Mouse (Mus musculus) midbrain, embryonic 13.5 days (tissue): ENCODE measurements around the gene Lig3. TPM values are rescaled to one million over a fixed set of nuclear protein-coding genes. Genes with fewer than 3 reads are reported as not detected.

ENCODE experiments used
- ATAC-seq: fragments of 200-750 bp; cut with Nextera tagmentation; 2 replicates; pipeline ENCODE4 v1.8.0; 2017; ENCODE audit warnings: mild to moderate bottlenecking, moderate TSS enrichment, moderate library complexity
- H3K27ac ChIP-seq: fragments of 300-500 bp; sonication (generic); 2 replicates; pipeline ENCODE4 v1.5.1; 2015; ENCODE audit warnings: inconsistent platforms, mild to moderate bottlenecking, moderate library complexity
- H3K27me3 ChIP-seq: fragments of 300-500 bp; sonication (generic); 2 replicates; pipeline ENCODE4 v1.6.1; 2015; ENCODE audit warnings: mild to moderate bottlenecking, inconsistent platforms
- H3K36me3 ChIP-seq: fragments of 300-500 bp; sonication (generic); 2 replicates; pipeline ENCODE4 v1.6.1; 2015; ENCODE audit warnings: mild to moderate bottlenecking, inconsistent platforms
- H3K4me1 ChIP-seq: fragments of 300-500 bp; sonication (generic); replicated peaks from 2 replicates; pipeline ENCODE4 v1.6.1; 2015; ENCODE audit warnings: inconsistent platforms
- H3K4me2 ChIP-seq: fragments of 300-500 bp; sonication (generic); replicated peaks from 2 replicates; pipeline ENCODE4 v1.6.1; 2015; ENCODE audit warnings: moderate library complexity, mild to moderate bottlenecking, inconsistent platforms
- H3K4me3 ChIP-seq: fragments of 300-500 bp; sonication (generic); replicated peaks from 2 replicates; pipeline ENCODE4 v1.5.1; 2015; ENCODE audit warnings: mild to moderate bottlenecking, inconsistent platforms
- H3K9ac ChIP-seq: fragments of 300-500 bp; sonication (generic); replicated peaks from 2 replicates; pipeline ENCODE4 v1.6.1; 2015; ENCODE audit warnings: mild to moderate bottlenecking, inconsistent platforms
- H3K9me3 ChIP-seq: fragments of 300-500 bp; sonication (generic); 2 replicates; pipeline ENCODE4 v1.6.1; 2016; ENCODE audit warnings: mild to moderate bottlenecking, inconsistent platforms
- WGBS: fragments of 180-500 bp; shearing (Covaris S2); methylation state at CpG from one replicate; pipeline ENCODE4 v1.1.7; 2015; 5-methylcytosine and 5-hydroxymethylcytosine counted together
- polyA plus RNA-seq: library from polyadenylated mRNA; unstranded; fragments of >200 nt; fragmentation: Nextera tagmentation; extraction: Ambion mirVana; gene quantifications from 2 replicates; pipeline ENCODE4 v1.2.1, GENCODE M21; 2015

The Lig3 gene
- polyA plus RNA-seq, result 31.8 and 36.0 TPM in 2 replicates

DNA sequence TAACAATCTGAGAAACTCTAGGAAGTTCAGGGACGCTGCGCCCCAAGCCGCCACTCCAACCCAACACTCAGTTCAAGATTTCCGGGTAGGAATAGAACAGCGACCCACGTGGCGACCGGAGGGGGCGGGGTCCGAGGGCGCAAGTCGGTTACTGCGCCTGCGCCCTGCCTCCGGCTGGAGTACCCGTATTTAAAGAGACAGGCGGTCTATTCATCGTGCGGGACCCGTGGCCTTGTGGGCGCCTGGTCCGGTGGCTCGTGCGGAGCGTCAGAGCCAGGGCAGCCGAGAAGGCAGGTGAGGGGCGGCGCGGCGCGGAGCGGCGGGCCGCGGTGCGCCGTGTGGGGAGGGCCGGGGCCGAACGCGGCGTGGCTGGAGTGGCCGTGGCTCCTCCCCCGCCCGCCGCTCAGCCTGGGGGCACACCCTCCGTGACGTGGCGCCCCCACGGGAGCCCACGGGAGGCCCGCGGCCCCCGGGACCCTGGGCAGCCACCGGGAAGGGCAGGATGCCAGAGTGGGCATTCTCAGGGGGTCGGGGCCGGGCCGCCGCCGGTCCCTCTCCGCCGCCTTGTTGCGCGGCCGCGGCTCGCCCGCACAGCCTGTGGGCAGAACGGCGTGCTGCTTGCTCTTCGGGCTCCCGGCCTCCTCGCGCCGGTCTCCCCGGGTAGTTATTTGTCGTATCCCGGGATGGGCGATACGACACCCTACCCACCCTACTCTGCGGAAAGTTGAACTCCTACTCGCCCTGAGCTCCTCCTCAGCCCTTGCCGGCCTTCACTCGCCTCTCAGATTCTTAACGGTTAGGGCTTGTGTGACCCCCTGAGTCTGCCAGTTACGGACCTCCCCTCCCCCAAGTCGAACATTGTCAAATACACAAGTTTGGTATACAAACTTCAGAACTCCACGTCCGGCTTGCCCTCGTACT lies at the start of gene Lig3:
TSS of gene Lig3 (plus strand) at position 126 of the 921 bp plus-strand sequence.
- ATAC-seq, result peak; percentile 96
- WGBS, result under 1% methylated on average over 47 of the region's 90 CpGs
- H3K27ac ChIP-seq, result peak within 1 kb of the TSS; percentile 96

DNA sequence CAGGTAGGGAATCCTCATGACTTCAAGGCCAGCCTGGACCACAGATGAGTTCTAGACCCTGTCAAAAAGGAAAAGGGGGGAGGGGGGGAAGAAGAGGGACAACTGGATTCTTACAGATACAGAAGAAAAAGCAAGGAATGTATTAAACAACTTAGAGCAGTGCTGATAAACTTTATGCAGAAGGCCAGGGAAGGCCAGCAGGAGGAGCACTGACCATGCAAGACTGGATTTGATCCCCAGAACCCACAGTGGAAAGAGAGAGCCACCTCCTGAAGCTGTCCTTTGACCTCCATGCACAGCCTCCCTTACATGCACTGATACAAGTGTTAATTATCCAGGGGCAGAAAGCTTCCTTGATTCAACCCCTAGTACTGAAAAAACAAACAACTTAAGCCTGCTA lies 46.7 kb upstream of the Lig3 start:
- Histone ChIP-seq H3K27me3 (no peaks in the 10 kb centered on the region), H3K4me3 (no peak overlapping the region), H3K27ac (no peak overlapping the region), H3K9me3 (no peaks in the 10 kb centered on the region), H3K4me1 (no peaks in the 10 kb centered on the region), H3K9ac (no peak overlapping the region), H3K36me3 (no peaks in the 10 kb centered on the region), H3K4me2 (no peak overlapping the region)
- ATAC-seq, result no peak

More for the DNA sequence above, at the start of gene Lig3:
- Histone ChIP-seq H3K36me3 (peaks cover 27% of the 10 kb centered on the region), H3K4me3 (peak within 1 kb of the TSS; percentile 86), H3K27me3 (no peaks in the 10 kb centered on the region), H3K9me3 (no peaks in the 10 kb centered on the region), H3K4me2 (peak within 1 kb of the TSS; percentile 67), H3K4me1 (peaks cover 30% of the 10 kb centered on the region), H3K9ac (peak within 1 kb of the TSS; percentile 92)

DNA sequence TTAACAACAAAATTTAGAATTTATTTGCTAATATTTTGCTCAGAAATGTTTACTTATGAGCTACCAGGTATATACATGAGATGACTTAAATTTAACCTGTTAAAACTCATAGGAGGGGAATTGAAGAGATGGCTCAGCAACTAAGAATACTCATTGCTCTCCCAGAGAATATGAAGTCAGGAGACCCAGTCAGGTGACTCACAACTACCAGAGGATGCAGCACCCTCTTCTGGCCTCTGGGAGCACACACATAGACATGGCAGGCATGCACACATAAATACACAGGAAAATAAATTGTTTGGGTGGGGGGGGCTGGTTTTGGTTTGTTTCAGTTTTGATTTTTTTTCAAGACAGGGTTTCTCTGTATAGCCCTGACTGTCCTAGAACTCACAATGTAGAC lies 41.9 kb upstream of the Lig3 start:
- ATAC-seq, result no peak
- Histone ChIP-seq H3K4me1 (no peaks in the 10 kb centered on the region), H3K36me3 (no peaks in the 10 kb centered on the region), H3K4me2 (no peak overlapping the region), H3K27me3 (no peaks in the 10 kb centered on the region), H3K27ac (no peak overlapping the region), H3K4me3 (no peak overlapping the region), H3K9me3 (no peaks in the 10 kb centered on the region), H3K9ac (no peak overlapping the region)

- no peaks in the 10 kb centered on the region for H3K9me3 ChIP-seq
- H3K9ac ChIP-seq, result no peak overlapping the region
- H3K4me1 ChIP-seq, result no peaks in the 10 kb centered on the region
- H3K27ac ChIP-seq, result no peak overlapping the region
- no peaks in the 10 kb centered on the region for H3K36me3 ChIP-seq
- ATAC-seq, result no peak
- H3K4me3 ChIP-seq, result no peak overlapping the region
- 34% methylated on average over 6 of the region's 6 CpGs for WGBS
- no peak overlapping the region for H3K4me2 ChIP-seq
- no peaks in the 10 kb centered on the region for H3K27me3 ChIP-seq
Measured at GRCm38 (mm10) chr11:82746138-82746537, 34.8 kb upstream of the Lig3 start.

GRCm38 (mm10) chr11:82746857-82747366 lies 34.0 kb upstream of the Lig3 start:
- Histone ChIP-seq H3K36me3 (no peaks in the 10 kb centered on the region), H3K9me3 (no peaks in the 10 kb centered on the region), H3K4me2 (no peak overlapping the region), H3K4me3 (no peak overlapping the region), H3K27me3 (no peaks in the 10 kb centered on the region), H3K4me1 (no peaks in the 10 kb centered on the region), H3K9ac (no peak overlapping the region), H3K27ac (no peak overlapping the region)
- no peak for ATAC-seq
- WGBS, result 87% methylated on average over 8 of the region's 8 CpGs

GRCm38 (mm10) chr11:82752349-82753115 lies 28.4 kb upstream of the Lig3 start:
- Histone ChIP-seq H3K27me3 (no peaks in the 10 kb centered on the region), H3K4me2 (no peak overlapping the region), H3K4me3 (no peak overlapping the region), H3K9ac (no peak overlapping the region), H3K27ac (no peak overlapping the region), H3K4me1 (no peaks in the 10 kb centered on the region), H3K36me3 (no peaks in the 10 kb centered on the region), H3K9me3 (no peaks in the 10 kb centered on the region)
- 74% methylated on average over 6 of the region's 6 CpGs for WGBS
- no peak for ATAC-seq

DNA sequence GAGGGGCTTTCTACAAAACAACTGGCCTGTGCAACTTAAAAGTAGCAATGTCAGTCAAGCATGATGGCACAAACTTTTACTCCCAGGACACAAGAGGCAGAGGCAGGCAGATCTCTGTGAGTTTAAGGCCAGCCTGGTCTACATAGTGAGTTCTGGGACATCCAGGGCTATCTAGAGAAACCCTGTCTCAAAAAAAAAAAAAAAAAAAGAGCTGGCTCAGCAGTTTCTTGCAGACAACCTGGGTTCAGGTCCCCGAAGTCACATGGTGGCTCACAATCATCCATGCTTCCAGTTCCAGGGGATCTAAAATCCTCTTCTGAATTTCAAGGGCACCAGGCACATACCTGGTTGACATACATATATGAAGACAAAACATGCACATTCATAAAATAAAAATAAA lies 25.0 kb upstream of the Lig3 start:
- WGBS, result 85% methylated on average over 1 of the region's 1 CpGs
- H3K27me3 ChIP-seq, result peaks cover 5% of the 10 kb centered on the region
- H3K4me1 ChIP-seq, result no peaks in the 10 kb centered on the region
- no peaks in the 10 kb centered on the region for H3K9me3 ChIP-seq
- ATAC-seq, result no peak
- no peaks in the 10 kb centered on the region for H3K36me3 ChIP-seq
- no peak overlapping the region for H3K4me3 ChIP-seq
- H3K27ac ChIP-seq, result no peak overlapping the region
- no peak overlapping the region for H3K4me2 ChIP-seq
- no peak overlapping the region for H3K9ac ChIP-seq

DNA sequence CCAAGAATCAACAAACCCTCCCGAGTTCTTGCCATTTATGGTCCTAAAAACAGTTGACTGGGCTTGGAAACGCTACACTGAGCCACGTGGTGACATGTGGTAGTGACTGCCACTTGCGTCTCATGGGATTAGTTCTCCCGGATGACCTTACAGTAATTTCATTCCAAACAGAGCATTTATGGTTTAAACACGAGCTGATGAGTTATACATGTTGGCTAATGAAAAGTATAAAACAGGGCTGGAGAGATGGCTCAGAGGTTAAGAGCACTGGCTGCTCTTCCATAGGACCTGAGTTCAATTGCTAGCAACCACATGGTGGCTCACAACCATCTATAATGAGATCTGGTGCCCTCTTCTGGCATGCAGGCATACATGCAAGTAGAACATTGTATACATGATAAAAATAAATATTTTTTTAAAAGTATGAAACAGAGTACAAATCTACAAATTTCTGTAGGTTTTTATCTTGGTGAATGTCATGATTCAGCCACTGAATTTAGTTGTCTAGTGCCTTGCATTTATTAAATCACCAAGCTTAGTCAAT lies 18.6 kb upstream of the Lig3 start:
- H3K36me3 ChIP-seq, result no peaks in the 10 kb centered on the region
- H3K4me1 ChIP-seq, result peaks cover 28% of the 10 kb centered on the region
- no peak overlapping the region for H3K27ac ChIP-seq
- no peak overlapping the region for H3K4me2 ChIP-seq
- ATAC-seq, result no peak
- no peaks in the 10 kb centered on the region for H3K9me3 ChIP-seq
- H3K4me3 ChIP-seq, result no peak overlapping the region
- peaks cover 5% of the 10 kb centered on the region for H3K27me3 ChIP-seq
- WGBS, result 84% methylated on average over 6 of the region's 6 CpGs
- H3K9ac ChIP-seq, result no peak overlapping the region

- H3K4me1 ChIP-seq, result peaks cover 28% of the 10 kb centered on the region
- H3K36me3 ChIP-seq, result no peaks in the 10 kb centered on the region
- H3K9me3 ChIP-seq, result no peaks in the 10 kb centered on the region
- no peak for ATAC-seq
- H3K27me3 ChIP-seq, result peaks cover 3% of the 10 kb centered on the region; the same call in 1 of the 2 replicates
- peak overlapping the region; percentile 90 for H3K27ac ChIP-seq
- 13% methylated on average over 4 of the region's 4 CpGs for WGBS
- peak overlapping the region; percentile 95 for H3K9ac ChIP-seq
- peak overlapping the region; percentile 83 for H3K4me2 ChIP-seq
- peak overlapping the region; percentile 98 for H3K4me3 ChIP-seq
Measured at GRCm38 (mm10) chr11:82763261-82763660, 17.6 kb upstream of the Lig3 start.

DNA sequence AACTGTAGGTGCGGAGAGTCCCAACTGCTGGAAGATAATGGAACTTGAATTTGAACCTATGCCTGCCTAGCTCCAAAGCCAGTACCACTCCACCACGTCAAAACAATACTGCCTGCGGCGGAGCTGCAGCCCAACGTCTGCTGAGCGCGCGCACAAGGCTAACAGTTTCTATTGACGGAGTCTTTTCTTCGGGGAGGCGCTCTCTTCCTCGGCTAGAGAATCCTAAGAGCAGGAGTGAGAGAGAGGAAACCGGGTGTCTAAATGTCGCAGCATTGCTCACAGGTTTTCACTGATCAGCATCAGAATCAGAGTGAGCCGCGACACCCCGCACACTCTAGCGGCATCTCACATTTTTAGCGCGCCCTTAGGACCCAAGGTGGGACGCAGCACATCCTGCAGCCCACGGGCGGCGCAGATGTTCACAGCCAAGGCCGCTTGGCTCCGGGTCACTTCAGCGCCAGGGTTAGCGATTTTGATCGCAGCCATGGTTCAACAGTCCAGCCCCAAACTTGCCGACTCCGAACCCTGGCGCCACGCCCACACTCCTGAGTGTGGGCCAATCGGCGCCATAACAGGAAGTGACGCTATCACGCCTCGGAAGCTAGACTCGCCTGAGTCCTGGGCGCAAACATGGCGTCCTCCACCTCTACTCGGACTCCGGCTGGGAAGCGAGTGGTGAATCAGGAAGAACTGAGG lies 17.0 kb upstream of the Lig3 start, which contains the start of the genes Cct6b and Zfp830:
TSS of gene Cct6b (minus strand) at position 580 of the 696 bp plus-strand sequence.
TSS of gene Zfp830 (plus strand) at position 604 of the 696 bp plus-strand sequence.
- H3K4me3 ChIP-seq, result peak within 1 kb of the TSS; percentile 98
- under 1% methylated on average over 44 of the region's 44 CpGs for WGBS

DNA sequence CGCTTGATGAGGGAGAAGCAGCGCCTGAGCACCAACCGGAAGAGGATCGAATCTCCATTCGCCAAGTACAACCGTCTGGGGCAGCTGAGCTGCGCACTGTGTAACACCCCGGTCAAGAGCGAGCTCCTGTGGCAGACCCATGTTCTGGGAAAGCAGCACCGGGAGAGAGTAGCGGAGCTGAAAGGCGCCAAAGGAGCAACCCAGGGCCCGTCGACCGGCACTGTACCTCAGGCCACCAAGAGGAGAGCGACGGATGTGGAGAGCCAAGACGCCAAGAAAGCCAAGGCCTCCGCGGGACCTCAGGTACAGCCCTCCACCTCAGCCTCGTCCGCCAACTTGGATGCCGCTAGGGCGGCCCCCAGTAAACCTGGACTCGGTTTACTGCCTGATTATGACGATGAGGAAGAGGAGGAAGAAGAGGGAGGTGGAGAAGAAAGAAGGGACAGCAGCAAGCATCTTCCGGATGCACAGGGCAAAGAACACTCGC lies 16.4 kb upstream of the Lig3 start:
- no peaks in the 10 kb centered on the region for H3K9me3 ChIP-seq
- peak overlapping the region; percentile 83 for H3K4me2 ChIP-seq
- peaks cover 3% of the 10 kb centered on the region; the same call in 1 of the 2 replicates for H3K27me3 ChIP-seq
- H3K4me3 ChIP-seq, result peak overlapping the region; percentile 98
- H3K36me3 ChIP-seq, result peaks cover 10% of the 10 kb centered on the region
- ATAC-seq, result peak; percentile 85
- H3K27ac ChIP-seq, result peak overlapping the region; percentile 90
- under 1% methylated on average over 28 of the region's 28 CpGs for WGBS
- peaks cover 28% of the 10 kb centered on the region for H3K4me1 ChIP-seq
- H3K9ac ChIP-seq, result peak overlapping the region; percentile 95

More for the DNA sequence above, 17.0 kb upstream of the Lig3 start, which contains the start of the genes Cct6b and Zfp830:
- peak; percentile 100 for ATAC-seq
- Histone ChIP-seq H3K27me3 (peaks cover 3% of the 10 kb centered on the region; the same call in 1 of the 2 replicates), H3K9me3 (no peaks in the 10 kb centered on the region), H3K9ac (peak within 1 kb of the TSS; percentile 95), H3K36me3 (peaks cover 5% of the 10 kb centered on the region; the same call in 1 of the 2 replicates), H3K27ac (peak within 1 kb of the TSS; percentile 90), H3K4me2 (peak within 1 kb of the TSS; percentile 83), H3K4me1 (peaks cover 28% of the 10 kb centered on the region)
